Mouse (Mus musculus): ENCODE measurements at regions not wholly inside any gene's neighbourhood (a gene's known extent, or its start where the extent isn't known, plus 50 kb on each side); places are given as distances from the start of the nearest gene placed in this dataset.

DNA sequence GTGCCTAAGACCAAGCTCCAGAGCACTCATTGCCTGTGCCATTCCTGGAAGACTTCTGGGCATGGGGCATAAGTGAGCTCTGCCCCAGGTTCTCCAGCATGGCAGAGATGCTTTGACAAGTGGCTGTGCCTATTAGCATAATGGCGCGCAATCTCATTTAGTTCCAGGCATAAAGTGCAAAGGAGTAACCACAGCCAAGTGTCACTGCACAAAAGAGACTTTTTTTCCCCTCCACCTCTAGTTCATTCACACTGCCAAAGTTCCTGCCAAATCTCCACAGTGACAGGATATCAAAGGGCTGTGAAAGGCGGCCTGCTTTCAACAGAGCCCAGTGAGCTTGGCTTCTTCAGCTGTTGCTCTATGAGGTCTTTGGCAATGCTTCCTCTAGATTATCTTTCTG is 120.1 kb upstream of the Zfand5 start:
- no peak for DNase-seq (ENCODE audit: low read depth in 3 of 3, low spot score in 3 of 3)
- 83% methylated on average over 3 of the region's 3 CpGs for WGBS (ENCODE audit: insufficient replicate concordance)
- no peaks in the 10 kb centered on the region for H3K36me3 ChIP-seq (replicated peaks; ENCODE audit: control insufficient read depth, insufficient read depth, low read depth)

DNA sequence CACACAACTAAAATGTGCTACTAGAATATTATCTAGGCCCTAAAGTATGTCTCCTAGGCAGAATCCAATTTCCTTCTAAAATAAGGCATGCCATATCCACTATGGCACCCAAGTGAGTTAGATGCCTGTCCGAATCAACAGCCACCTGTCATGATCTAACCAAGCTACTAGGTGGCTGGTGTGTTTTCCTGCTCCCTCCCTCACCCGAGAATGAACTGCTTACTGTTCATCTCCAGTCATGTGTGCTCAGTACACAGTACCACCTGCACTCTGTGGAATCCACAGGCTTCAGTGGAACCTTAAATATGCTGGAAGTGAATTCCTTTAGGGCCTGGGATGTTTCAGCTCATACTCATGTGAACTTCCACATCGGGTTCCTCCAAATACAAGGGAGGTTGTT is 121.2 kb upstream of the Zfand5 start:
- 53% methylated on average over 3 of the region's 3 CpGs for WGBS (ENCODE audit: insufficient replicate concordance)
- Histone ChIP-seq H3K9me3 (ENCODE audit: control insufficient read depth, low read length) (no peaks in the 10 kb centered on the region), H3K9ac (replicated peaks) (no peak overlapping the region), H3K4me1 (replicated peaks; ENCODE audit: control insufficient read depth in 2 of 2, insufficient read depth in 2 of 2, low read length in 1 of 2) (no peaks in the 10 kb centered on the region), H3K4me3 (ENCODE audit: insufficient read depth in 1 of 2, low read depth in 2 of 2, low read length in 2 of 2) (no peak overlapping the region), H3K27ac (no peak overlapping the region), H3K4me2 (ENCODE audit: low read depth) (no peak overlapping the region), H3K27me3 (ENCODE audit: control insufficient read depth, insufficient read depth, low read length) (no peaks in the 10 kb centered on the region), H3K36me3 (replicated peaks; ENCODE audit: control insufficient read depth, insufficient read depth, low read depth) (no peaks in the 10 kb centered on the region)
- ATAC-seq (ENCODE audit: insufficient read depth) (no peak), DNase-seq (ENCODE audit: low read depth in 3 of 3, low spot score in 3 of 3) (no peak)
- no peak for TF ChIP-seq EP300 (IDR thresholded peaks at IDR 0.05; ENCODE audit: low read depth)
- TF ChIP-seq CTCF (IDR thresholded peaks at IDR 0.05; ENCODE audit: low read depth), result no peak

More for the DNA sequence above, 120.1 kb upstream of the Zfand5 start:
- Histone ChIP-seq H3K27me3 (ENCODE audit: control insufficient read depth, insufficient read depth, low read length) (no peaks in the 10 kb centered on the region), H3K4me2 (ENCODE audit: low read depth) (no peak overlapping the region), H3K9me3 (ENCODE audit: control insufficient read depth, low read length) (no peaks in the 10 kb centered on the region), H3K4me1 (replicated peaks; ENCODE audit: control insufficient read depth in 2 of 2, insufficient read depth in 2 of 2, low read length in 1 of 2) (no peaks in the 10 kb centered on the region), H3K27ac (no peak overlapping the region), H3K9ac (replicated peaks) (no peak overlapping the region), H3K4me3 (ENCODE audit: insufficient read depth in 1 of 2, low read depth in 2 of 2, low read length in 2 of 2) (no peak overlapping the region)
- no peak for ATAC-seq (ENCODE audit: insufficient read depth)
- TF ChIP-seq CTCF (IDR thresholded peaks at IDR 0.05; ENCODE audit: low read depth), result no peak
- no peak for TF ChIP-seq EP300 (IDR thresholded peaks at IDR 0.05; ENCODE audit: low read depth)

DNA sequence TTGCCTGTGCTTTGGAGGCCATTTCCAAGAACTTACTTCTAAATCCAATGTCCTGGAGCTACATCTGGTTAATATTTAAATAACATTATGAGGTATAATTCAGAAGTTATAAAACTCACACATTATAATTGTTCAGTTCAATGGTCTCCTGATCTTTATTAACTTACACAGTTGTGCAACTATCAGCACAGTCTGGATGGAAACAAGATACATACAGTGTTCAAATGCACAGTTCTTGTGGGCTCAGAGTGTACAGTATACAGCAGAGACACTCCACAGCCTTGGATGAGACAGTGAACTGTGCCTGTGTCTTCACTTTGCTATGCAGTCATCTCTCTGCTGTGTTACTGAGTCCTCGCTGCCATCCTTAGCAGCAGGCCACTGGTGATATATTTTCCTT is 121.8 kb upstream of the Zfand5 start:
- ATAC-seq (ENCODE audit: insufficient read depth), result no peak

DNA sequence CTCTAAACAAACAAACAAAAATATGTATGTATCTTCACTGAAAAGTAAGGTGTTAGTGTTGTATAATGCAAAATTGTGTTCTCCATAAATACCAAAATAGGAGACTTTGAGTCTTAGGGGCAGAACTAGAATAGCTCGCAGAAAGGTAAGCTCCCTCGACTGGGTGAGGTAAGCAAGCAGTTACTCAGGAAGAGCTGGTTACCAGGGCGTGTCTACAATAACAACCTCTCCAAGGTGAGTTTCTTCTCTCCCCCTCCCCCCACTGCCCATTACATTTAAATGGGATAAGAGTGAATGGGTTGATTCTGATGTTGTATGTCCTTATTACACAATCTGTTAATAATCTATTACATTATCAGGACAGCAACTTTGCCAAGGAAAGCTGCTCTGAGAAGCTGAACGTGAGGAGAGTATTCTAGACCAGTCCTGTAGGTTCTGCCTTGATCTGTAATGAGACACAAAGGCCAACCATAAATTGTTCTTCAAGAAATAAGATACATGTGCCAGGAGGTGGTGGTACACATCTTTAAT is 125.2 kb upstream of the Zfand5 start:
- H3K9ac ChIP-seq (replicated peaks), result no peak overlapping the region
- H3K9me3 ChIP-seq (ENCODE audit: control insufficient read depth, low read length), result no peaks in the 10 kb centered on the region
- no peaks in the 10 kb centered on the region for H3K36me3 ChIP-seq (replicated peaks; ENCODE audit: control insufficient read depth, insufficient read depth, low read depth)
- no peak overlapping the region for H3K4me3 ChIP-seq (ENCODE audit: insufficient read depth in 1 of 2, low read depth in 2 of 2, low read length in 2 of 2)
- no peaks in the 10 kb centered on the region for H3K27me3 ChIP-seq (ENCODE audit: control insufficient read depth, insufficient read depth, low read length)
- ATAC-seq (ENCODE audit: insufficient read depth), result no peak
- H3K27ac ChIP-seq, result no peak overlapping the region
- no peak overlapping the region for H3K4me2 ChIP-seq (ENCODE audit: low read depth)
- no peak for TF ChIP-seq CTCF (IDR thresholded peaks at IDR 0.05; ENCODE audit: low read depth)
- DNase-seq (ENCODE audit: low read depth in 3 of 3, low spot score in 3 of 3), result no peak
- H3K4me1 ChIP-seq (replicated peaks; ENCODE audit: control insufficient read depth in 2 of 2, insufficient read depth in 2 of 2, low read length in 1 of 2), result peaks cover 0 to 6% of the 10 kb centered on the region in 2 experiments; a peak in 2 of 4 replicates
- 62% methylated on average over 4 of the region's 4 CpGs for WGBS (ENCODE audit: insufficient replicate concordance)

More for the DNA sequence above, 121.8 kb upstream of the Zfand5 start:
- TF ChIP-seq EP300 (IDR thresholded peaks at IDR 0.05; ENCODE audit: low read depth) (no peak), CTCF (IDR thresholded peaks at IDR 0.05; ENCODE audit: low read depth) (no peak)
- H3K27ac ChIP-seq, result no peak overlapping the region
- H3K27me3 ChIP-seq (ENCODE audit: control insufficient read depth, insufficient read depth, low read length), result no peaks in the 10 kb centered on the region
- H3K9me3 ChIP-seq (ENCODE audit: control insufficient read depth, low read length), result no peaks in the 10 kb centered on the region
- no peaks in the 10 kb centered on the region for H3K36me3 ChIP-seq (replicated peaks; ENCODE audit: control insufficient read depth, insufficient read depth, low read depth)
- no peak overlapping the region for H3K9ac ChIP-seq (replicated peaks)
- no peak overlapping the region for H3K4me2 ChIP-seq (ENCODE audit: low read depth)
- no peaks in the 10 kb centered on the region for H3K4me1 ChIP-seq (replicated peaks; ENCODE audit: control insufficient read depth in 2 of 2, insufficient read depth in 2 of 2, low read length in 1 of 2)
- no peak for DNase-seq (ENCODE audit: low read depth in 3 of 3, low spot score in 3 of 3)
- WGBS (ENCODE audit: insufficient replicate concordance), result 69% methylated on average over 1 of the region's 1 CpGs
- H3K4me3 ChIP-seq (ENCODE audit: insufficient read depth in 1 of 2, low read depth in 2 of 2, low read length in 2 of 2), result no peak overlapping the region

DNA sequence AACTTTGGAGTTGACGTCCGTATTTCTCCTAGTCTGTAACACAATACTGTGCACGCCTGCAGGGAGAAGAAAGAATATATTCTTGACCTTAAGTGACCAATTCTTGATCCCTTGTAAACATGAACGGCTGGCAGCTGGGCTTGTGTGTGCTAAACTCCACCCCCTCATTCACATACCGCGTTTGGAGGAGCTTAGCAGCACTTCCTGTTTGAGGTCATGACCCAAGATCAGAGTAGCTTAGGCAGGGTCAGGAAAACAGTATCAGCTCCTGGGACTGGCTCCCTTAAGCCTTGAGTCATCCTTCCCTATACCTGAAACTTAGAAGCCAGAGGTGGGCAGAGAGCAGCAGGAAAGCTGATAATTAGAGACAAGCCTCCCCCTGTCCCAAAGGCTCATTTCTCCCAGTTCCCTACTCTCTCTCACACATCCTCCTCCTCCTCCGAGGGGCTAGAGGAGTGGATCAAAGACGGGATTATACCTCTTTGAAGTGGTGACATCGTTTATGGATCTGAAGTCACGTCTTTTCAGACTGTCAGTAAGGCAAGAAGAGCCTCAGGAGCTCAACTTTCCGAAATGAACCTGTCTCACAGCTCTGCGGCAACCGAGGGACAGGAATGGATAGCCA is 127.3 kb upstream of the Zfand5 start:
- Histone ChIP-seq H3K27me3 (ENCODE audit: control insufficient read depth, insufficient read depth, low read length) (no peaks in the 10 kb centered on the region), H3K4me1 (replicated peaks; ENCODE audit: control insufficient read depth in 2 of 2, insufficient read depth in 2 of 2, low read length in 1 of 2) (peaks cover 0 to 6% of the 10 kb centered on the region in 2 experiments; a peak in 2 of 4 replicates), H3K9me3 (ENCODE audit: control insufficient read depth, low read length) (no peaks in the 10 kb centered on the region), H3K36me3 (replicated peaks; ENCODE audit: control insufficient read depth, insufficient read depth, low read depth) (no peaks in the 10 kb centered on the region), H3K4me3 (ENCODE audit: insufficient read depth in 1 of 2, low read depth in 2 of 2, low read length in 2 of 2) (no peak overlapping the region), H3K27ac (no peak overlapping the region), H3K4me2 (ENCODE audit: low read depth) (peak overlapping the region; percentile 41), H3K9ac (replicated peaks) (no peak overlapping the region)
- TF ChIP-seq CTCF (IDR thresholded peaks at IDR 0.05; ENCODE audit: low read depth), result no peak
- TF ChIP-seq EP300 (IDR thresholded peaks at IDR 0.05; ENCODE audit: low read depth), result no peak
- WGBS (ENCODE audit: insufficient replicate concordance), result 26% methylated on average over 13 of the region's 13 CpGs
- ATAC-seq (ENCODE audit: insufficient read depth) (0 out of 2 replicates have a peak, but pooled peaks have one; percentile 52), DNase-seq (ENCODE audit: low read depth in 3 of 3, low spot score in 3 of 3) (peak in 1 of 3 experiments; percentile 24)
